Mouse (Mus musculus) G1E (cell line): ENCODE results near the gene Olfr237-ps1.

Source experiments
- CTCF ChIP-seq: IDR thresholded peaks from 2 replicates; pipeline ENCODE4 v1.5.1; 2012; ENCODE audit warnings: low read depth, low read length, inconsistent platforms, mixed read lengths
- GATA1 ChIP-seq: IDR thresholded peaks from 2 replicates; pipeline ENCODE4 v1.6.1; 2012; ENCODE audit warnings: borderline replicate concordance, low read length, inconsistent platforms, mixed read lengths
- GATA2 ChIP-seq: IDR thresholded peaks from 2 replicates; pipeline ENCODE4 v1.6.1; 2012; ENCODE audit warnings: low read depth, low read length, inconsistent platforms, borderline replicate concordance
- POLR2AphosphoS5 ChIP-seq: IDR thresholded peaks from 2 replicates; pipeline ENCODE4 v1.6.1; 2012; ENCODE audit warnings: low read depth, low read length, inconsistent platforms; ENCODE audit not compliant: insufficient replicate concordance
- TAL1 ChIP-seq: conservative IDR thresholded peaks from 2 replicates; pipeline ENCODE4 v1.6.1; 2012; ENCODE audit warnings: low read depth, low read length, inconsistent platforms, mixed read lengths

DNA sequence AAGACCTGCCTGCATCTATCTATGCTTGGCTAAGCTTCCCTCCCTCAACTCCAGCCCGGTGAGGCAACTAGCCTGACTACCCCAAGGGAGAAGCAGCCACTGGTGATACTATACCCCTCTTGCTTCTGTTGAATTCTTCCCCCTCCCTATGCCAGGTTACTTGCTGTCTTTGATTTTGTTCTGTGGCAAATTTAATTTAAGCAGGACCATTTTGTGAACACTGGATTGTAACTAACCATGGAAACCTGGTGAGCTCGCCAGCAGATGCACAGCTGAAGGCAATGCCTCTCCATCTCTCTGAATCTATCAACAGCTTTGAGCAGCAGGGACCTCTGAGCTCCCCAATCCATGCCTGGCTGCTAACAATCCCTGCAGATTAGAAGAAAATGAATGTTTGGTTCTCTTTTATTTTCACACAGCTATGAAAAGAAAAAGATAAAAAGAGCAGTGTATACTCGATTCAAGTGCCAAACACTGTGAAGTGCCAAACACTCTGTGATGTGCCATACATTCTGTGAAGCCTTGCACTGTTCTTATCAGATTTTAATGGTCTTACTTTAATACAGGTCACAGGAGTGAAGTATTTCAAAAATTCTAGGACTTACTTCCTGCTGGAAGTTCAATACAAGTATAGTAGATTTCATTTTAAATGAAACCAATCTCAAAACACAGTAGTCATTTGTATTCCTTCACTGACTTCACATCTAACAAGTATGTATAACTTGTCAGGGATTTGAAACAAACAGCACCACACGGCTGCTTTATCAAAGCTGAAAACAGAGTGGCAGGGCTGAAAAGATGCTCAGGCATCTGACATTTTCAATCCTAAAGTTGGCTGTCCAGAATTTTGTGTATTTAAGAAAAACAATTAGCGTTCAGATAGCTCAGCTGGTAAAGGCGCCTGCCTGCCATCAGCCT is 32.5 kb downstream of the Olfr237-ps1 start:
- TF ChIP-seq CTCF (no peak), GATA1 (no peak), POLR2AphosphoS5 (no peak), TAL1 (no peak), GATA2 (no peak)
